Mouse (Mus musculus): ENCODE results near the gene Smyd3.

- TF ChIP-seq CTCF (IDR thresholded peaks at IDR 0.05) (no peak), EP300 (IDR thresholded peaks at IDR 0.05; ENCODE audit: insufficient read depth, low read depth, low read length) (no peak)
Observed at GRCm38 (mm10) chr1:179169161-179169560, 348.7 kb downstream of the Smyd3 start.
